Mouse (Mus musculus) CH12F3 (cell line): ENCODE data around the gene Tatdn2.

ENCODE experiments used
- in situ Hi-C: fragments of 300-500 bp; cut with MboI; formaldehyde crosslinking; loops from 2 replicates; pipeline ENCODE4 v1.14.3; 2020; ENCODE audit warnings: low sequenced_read_pairs

Gene Tatdn2

DNA sequence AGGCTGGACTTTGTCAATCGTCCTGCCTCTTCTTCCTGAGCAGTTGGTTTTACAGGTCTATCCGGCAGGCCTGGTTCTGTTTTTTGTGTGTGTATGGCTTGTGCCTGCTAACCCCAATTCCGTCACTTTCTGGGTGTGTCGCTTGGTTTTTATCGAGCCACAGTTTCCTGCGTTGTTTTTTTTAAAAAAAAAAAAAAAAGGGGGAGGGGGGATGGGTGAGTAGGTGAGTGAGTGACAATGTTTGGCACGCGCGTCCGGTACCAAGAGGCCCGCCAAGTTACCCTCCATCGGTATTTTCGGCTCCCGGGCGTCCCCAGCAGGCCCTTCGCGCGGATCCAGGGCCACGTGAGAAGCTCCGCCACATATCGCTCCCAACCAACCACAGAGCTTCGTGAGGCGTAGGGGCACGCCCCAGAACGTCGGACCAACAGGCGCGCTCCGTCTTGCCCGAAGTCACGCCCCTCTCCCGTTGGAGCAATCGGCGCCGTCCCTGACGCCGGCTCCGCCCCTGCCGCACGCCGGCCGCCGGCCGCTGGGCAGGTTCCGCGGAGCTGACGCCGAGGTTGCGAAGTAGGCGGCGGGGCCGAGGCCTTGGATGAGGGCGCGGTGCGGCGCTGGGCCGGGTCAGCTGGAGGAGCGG, at the start of gene Tatdn2:
Tatdn2 (plus strand) TSS at position 469 of the 640 bp plus-strand sequence.
- in situ Hi-C loops: no loop called here

DNA sequence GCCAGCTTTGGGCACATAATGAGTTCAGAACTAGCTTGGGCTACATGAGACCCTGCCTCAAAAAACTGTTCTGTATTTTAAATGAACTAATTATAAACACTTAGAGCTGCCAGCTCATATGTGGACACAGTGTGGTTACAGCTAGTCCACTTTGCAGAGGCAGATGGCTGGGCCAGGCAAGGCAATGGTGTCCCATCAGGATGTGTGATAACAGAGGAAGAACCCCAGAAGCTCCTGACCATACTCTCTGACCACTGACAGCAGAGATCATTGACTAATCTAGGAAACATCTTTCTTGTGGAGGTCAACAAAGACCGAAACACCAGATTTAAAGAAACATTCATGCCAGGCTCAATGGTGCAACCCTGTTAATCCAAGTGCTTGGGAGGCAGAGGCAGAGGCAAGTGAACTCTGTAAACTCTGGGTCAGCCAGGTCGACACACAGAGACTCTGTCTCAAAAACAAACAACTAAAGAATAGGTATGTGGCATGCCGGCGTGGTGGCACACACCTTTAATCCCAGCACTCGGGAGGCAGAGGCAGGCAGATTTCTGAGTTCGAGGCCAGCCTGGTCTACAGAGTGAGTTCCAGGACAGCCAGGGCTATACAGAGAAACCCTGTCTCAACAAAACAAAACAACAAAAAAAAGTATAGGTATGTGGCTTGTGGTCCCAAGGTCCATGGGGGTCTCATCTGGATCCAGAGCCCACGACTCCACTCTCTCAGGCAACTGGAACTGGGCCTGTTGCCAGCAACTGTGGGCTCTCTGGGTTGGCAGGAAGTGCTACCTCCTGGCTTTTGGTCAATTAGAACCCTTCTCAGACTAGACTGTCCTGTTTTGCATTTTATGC, 47.3 kb upstream of the Tatdn2 start:
- in situ Hi-C loops: no loop called here

DNA sequence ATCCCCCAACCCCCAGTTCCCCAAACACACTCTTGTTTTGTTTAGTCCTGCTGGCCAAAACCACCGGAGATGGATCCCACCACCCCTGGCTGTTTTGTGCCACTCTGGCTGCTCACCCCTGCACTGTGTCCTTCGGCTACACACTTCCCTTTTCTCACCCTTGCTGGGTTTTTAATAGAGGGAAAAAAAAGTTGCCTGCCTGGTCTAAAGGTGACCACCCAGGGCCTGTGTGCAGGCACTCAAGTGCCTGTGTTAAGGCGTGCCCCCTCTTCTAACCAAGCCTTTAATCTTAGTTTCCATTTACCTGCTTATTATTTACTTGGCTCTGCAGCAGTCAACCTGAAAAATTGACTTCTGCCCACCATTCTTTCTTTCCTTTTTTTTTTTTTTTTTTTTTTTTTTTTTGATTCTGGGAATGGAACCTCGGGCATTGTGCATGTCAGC, 46.6 kb upstream of the Tatdn2 start:
- in situ Hi-C loops: no loop called here

DNA sequence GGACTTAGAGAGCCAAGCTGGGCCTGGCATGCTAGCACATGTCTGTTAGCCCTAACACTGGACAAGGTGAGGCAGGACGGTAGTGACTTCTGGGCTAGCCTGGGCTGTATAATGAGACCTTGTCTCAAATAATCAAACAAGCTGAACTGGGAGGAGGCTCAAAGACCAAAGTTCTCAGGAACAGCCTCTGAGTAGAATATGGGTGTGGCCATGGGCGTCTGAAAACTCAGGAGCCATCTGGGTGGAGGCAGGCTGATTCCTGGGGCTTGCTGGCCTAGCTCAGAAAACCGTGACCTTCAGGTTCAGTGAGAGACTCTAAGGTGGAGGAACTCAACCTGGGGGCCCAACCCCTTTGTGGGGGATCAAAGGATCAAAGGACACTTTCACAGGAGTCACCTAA, 45.2 kb upstream of the Tatdn2 start:
- in situ Hi-C loops: no loop called here

DNA sequence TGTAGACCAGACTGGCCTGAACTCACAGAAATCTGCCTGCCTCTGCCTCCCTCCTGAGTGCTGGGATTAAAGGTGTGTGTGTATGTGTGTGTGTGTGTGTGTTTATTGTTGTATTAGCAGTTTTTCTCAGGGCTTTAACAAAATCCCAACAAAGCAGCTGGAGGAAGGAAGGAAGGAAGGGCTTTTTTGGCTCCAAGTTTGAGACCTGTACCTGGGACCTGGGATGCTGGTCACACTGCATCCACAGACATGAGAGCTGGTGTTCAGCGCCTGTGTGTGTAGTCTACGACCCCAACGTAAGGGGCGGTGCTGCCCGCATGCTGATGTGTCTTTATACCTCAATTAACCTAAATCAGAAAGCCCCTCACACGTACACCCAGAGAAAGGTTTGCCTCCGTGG, 43.3 kb upstream of the Tatdn2 start:
- in situ Hi-C loops: no loop called here

DNA sequence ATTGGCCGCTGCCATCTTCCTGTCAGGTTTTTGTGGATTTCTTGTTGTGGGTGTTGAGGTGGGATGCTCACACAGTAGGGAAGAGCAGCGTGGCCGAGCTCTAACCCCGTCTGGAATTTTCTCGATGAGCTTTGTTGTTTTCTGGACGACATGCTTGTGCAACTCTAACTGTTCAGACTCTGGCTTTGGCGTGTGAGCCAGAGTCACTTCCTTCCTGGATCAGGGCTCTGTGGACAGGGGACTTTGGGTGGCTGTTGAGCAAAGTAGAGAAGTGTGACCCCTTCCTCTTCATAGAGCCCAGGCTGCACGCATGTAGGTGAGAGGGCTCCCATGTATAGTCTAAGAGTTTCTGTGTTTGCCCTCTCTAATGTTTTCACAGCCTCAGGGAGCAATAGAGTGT, 42.7 kb upstream of the Tatdn2 start:
- in situ Hi-C loops: no loop called here

DNA sequence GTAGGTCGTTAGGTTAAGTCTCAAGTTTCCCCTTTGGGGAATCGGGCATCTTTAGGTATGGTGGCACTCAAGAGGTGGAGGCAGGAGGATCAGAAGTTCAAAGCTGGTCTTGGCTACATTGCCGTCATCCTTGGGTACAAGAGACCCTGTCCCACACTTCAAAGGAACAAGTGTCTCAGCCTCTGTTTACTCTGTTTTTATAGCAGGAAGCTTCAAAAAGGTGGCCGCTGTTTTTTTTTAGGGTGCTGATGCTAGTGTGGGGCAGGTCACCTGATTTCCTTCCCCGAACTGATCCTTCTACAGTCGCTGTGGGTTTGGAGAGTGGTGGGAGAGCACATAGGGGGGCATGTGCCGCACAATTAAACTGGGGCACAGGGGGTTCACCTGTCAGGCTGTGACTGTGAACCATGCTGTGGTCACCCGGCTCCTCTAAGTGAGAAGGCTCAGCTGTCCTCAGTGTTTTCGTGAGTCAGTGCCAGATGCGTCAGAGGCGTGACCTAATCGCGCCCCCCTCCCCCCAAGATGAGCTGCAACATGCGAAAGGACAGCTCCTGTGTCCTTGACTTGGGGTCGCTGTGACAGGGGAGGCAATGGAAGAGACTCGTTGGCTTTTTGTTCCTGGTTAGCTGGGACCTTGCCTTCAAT, 42.0 kb upstream of the Tatdn2 start:
- in situ Hi-C loops: no loop called here

DNA sequence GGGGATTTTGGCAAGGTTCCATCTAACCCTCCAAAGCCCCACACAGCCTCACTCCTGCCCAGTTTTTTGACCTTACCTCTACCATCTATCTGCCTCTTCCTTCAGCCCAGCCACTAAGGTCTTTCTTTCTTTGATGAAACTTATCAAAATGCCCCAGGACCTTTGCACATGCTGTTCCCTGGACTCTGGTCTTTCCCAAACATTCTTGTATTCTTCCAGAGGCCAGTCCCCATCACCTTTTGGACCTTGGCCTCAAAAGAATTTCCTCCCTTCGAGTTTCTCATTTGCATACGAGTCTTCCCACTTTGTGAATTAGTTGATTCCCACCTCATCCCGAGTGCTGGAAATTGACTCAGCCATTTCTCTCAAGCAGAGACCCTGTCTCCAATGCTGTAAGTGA, 41.4 kb upstream of the Tatdn2 start:
- in situ Hi-C loops: no loop called here

DNA sequence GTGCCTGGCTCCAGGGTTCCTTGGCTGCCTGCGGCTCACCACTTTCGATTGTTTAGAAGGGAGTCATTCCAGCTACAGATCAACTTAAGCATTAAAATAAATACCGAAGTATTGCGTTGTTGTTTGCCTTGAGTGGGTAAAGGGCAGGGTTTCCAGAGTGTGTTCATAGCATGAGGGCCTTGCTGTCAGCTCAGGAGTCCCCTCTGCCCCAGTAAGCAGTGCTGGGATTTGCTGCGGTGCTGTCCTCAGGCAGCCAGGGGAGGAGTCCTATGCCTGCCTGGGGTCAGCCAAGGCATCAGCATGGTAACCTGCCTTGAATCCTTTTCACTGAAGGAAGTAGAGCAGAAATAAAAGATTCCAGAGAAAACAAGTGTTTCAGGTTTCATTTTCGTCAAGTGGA, 40.0 kb upstream of the Tatdn2 start:
- in situ Hi-C loops: no loop called here

DNA sequence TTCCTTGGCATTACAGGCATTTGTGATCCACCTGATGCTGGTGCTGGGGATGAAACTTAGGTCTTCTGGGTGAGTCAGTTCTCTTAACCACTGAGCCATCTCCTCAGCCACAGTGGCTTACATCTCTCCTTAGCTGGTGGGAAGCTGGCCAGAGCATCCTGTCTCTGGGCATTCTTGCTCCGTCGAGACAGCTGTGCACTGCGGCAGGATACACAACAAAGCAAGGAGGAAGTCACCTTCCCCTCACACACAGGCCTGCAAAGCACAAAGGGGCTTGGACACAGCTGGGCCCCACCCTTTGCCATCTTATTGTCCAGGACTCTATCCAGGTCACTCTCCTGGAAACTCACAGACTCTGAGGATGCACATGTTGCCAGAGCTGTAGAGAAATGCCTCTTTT, 38.6 kb upstream of the Tatdn2 start:
- in situ Hi-C loops: no loop called here

DNA sequence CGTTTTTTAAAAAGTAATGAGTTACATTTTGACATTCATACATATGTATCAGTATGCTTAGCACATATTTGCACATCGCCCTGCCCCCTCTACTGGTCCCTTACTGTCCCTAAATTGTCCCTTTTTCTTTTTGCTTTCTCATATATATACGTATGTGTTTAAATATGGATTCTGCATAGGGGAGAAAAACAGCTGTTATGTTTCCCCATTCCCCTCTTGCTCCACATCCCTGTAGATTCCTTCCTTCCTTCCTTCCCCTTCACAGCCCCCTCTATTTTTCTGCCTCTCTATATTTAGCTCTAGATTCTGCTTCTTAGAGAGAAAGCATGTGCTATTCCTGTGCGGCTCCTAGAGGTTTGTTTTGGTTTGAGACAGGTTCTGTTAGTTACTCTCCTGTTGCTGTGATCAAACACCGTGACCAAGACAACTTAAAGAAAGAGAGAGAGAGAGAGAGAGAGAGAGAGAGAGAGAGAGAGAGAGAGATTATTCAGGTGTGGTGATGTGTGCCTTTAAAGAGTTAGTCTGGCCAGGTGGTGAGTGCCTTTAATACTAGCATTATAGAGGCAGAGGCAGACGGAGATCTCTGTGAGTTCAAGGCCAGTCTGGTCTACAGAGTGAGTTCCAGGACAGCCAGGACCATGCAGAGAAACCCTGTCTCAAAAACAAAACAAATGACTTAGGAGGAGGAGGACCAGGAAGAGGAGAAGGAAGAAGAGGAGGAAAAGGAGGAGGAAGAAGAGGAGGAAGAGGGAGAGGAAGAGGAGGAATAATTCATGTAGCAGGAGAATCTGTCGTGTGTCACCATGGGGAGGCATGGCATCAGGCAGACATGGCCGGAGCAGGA, 37.0 kb upstream of the Tatdn2 start:
- in situ Hi-C loops: no loop called here

DNA sequence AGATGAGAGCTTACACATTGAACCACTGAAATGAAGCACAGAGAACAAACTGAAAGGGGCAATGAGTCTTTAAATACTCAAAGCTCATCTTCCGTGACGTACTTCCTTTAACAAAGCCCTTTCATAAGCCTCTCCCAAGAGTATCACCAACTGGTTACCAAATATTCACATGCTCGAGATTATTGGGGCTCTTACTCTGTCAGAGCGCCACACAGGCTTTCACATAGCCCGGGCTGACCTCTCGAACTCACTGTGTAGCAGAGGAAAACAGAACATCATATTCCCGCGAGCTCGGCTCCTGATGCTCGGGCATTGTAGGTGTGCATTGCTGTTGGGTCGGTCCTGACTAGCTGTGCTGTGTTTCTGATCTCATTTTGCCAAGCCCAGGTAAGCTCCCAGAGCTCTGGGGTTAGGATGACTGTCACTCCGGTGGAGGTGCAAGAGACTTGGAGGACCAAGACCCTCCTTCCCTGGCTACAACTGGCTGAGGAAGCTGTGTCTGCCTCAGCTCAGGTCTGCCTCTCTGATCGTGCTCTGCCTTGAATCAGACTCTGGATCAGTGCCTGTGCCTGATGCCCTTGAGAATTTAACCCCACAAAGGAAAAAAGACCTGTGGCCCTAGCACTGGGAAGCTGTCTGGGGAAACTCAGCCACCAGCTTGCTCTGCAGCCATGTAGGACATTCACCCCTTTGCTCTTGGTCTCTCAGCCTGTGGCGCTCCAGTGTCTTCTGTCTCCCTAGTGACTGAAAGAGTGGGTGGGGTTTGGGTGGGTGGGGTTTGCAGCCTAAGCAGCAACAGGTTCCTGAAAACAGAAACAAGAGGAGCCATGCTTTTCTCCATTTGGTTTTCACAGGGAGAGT, 36.1 kb upstream of the Tatdn2 start:
- in situ Hi-C loops: no loop called here

DNA sequence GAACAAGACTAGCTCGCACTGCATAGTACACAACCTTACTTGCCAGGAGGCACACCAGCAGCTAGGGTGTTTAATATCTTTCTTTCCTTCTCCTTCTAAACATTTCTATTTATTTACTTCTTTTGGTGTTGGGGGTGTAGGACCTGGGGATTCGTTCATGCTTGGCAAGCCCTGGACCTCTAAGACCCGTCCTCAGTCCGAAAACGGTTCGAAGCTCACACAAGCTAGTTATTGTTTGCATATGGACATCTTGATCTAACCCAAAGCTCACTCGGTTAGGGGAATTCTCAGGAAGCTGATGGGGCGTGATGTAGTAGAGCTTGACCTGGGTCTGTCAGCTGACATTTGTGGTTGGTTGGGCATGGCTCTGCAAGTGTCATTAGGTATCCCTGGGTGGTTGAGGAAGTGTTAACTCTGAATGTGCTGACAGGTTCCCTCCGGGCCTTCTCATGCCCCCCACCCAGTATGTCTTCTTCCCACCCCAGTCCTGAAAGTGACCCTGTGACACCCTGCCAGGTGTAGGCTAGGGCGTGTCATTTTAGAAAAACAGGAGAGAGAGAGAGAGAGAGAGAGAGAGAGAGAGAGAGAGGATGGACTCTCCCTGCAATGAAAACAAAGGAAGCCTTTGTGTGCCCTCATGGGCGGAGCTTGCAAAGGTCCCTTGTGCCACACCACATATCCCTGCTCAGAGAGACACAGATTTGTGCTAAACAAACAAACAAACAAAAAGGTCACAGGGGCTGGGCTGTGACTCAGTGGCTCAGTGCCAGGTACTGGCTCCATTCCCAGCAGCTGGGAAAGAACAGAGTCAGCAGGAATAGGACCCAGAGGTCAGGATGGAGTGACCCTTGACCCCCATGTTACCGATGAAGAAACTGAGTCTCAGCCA, 35.3 kb upstream of the Tatdn2 start:
- in situ Hi-C loops: no loop called here

DNA sequence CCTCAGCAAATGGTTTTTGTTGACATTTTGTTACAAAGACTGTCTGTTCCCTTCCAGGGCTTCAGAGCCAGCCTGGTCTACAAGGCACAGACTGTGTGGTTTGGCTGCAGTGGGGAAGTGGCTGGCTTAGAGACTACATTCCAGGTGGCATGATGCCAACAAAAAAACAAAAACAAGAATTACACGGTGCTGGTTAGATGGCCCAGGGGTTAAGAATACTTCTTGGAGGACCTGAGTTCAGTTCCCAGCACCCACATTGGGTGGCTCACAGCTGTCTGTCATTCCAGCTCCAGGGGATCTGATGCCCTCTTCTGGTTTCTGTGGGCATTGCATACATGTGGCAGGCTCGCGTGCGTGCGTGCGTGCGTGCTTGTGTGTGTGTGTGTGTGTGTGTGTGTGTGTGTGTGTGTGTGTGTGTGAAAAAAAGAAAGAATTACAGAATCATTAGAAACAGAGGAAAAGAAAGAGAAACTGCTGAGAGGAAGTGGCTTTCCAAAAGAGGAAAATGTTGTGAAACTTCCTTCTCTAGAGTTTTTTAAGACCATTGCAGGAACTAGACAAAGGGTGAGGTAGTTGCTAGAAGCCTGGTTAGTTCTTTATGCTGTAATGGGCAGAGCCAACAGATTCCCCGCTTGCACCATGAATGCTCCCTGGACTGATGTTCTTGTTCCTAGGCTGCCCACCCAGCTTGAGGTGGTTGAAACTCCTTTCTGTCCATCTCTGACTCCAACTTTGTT, 33.7 kb upstream of the Tatdn2 start:
- in situ Hi-C loops: no loop called here

DNA sequence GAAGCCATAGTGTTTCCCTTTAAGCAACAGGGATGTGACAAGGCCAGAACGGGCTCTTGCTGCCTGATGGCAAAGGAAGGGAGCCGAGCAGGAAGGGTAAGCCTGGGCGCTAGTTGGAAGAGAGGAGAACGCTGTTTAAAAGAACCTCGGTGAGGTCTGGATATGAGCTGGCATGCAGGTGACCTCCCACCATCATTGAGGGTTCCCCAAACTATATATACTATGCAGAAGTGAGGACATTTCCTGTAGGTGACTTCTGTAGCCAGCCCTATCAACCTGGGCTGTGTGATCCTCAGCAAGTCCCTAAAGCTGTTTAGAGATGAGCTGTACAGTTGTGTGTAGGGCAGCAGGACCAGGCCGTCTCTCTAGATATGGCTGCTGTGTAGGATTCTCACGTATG, 32.5 kb upstream of the Tatdn2 start:
- in situ Hi-C loops: no loop called here

DNA sequence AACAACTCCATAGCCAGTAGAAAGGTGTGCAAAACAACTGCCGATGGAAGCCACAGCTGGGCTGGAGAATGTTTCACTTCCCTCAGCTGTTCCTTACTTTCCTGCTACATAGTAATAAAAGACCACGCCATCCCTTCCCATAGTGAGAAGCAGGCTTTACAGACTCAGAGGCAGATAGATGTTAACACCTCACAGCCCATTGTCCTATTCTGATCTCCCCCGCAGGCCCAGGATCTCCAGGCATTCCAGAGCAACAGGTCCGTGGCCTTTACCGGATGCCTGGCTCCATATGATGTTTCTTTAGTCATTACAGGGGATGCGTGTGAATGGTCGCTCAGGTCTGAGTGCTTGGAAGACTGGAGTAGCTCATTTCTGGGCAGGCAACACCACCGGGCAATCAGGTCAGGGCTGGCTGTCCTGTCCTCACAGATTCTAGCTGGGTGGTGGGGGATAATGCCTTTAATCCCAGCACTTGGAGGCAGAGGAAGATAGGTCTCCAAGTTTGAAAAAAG, 29.2 kb upstream of the Tatdn2 start:
- in situ Hi-C loops: no loop called here

DNA sequence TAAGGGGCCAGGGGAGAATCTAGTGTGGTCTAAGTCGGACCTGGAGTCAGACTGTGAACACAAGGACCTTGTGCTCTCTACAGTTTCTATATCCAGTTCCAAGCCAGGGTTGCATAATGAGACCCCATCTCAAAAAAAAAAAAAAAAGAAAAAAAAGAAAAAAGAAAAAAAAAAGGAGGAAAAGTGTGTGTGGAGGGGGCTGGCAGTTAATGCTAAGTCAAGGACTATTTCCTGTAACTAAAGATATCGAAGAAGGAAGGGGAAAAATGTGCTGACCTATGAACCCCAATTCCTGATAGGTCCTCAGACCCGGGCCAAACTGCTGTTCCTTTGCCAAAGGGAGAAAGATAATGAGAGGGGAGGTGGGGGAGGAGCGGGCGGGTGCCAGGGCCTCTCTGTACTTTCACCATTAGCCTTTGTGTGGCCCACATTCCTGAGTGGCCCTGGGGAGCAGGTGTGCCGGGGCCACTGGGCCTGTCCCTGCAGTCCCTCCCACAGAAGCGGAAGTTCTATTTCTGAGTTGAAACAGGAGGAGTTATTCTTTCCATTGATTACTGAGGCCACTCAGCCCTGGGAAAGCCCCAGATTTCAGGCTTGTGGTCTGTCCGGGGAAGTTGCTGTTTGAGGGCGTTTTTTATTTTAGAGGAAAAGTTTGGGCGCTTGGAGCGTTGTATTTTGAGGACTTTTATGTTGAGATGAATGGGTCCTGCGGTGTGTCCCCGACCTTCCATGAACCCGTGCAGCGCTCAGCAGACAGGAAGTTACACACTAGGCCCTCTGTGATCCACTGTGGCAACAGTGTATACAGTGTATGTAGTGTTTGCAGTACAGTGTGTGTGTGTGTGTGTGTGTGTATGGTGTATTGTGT, 28.3 kb upstream of the Tatdn2 start:
- in situ Hi-C loops: no loop called here
